Mouse (Mus musculus) forebrain, embryonic 14.5 days (tissue): ENCODE measurements around the gene Cnr1. TPM values are rescaled to one million over a fixed set of nuclear protein-coding genes. Genes with fewer than 3 reads are reported as not detected.
A peak's percentile ranks its signal among the peaks of the same experiment; 100 is the strongest.

ENCODE experiments used
- ATAC-seq: fragments of 200-750 bp; cut with Nextera tagmentation; 2 replicates; pipeline ENCODE4 v1.8.0; 2017; ENCODE audit warnings: mild to moderate bottlenecking, moderate library complexity
- DNase-seq: peaks from one replicate; pipeline ENCODE4 v3.0.0-alpha.2; 2015; ENCODE audit warnings: low spot score
- H3K27ac ChIP-seq: fragments of 300-500 bp; sonication (generic); 2 replicates; pipeline ENCODE4 v1.5.1; 2014; ENCODE audit warnings: low read depth, mild to moderate bottlenecking, control low read depth, low read length, moderate library complexity
- H3K27me3 ChIP-seq: fragments of 300-500 bp; sonication (generic); replicated peaks from 2 replicates; pipeline ENCODE4 v1.6.1; 2014; ENCODE audit warnings: low read length, control low read depth, mixed read lengths; ENCODE audit not compliant: control insufficient read depth, insufficient read depth
- H3K36me3 ChIP-seq: fragments of 300-500 bp; sonication (generic); 2 replicates; pipeline ENCODE4 v1.6.1; 2014; ENCODE audit warnings: low read length, control low read depth; ENCODE audit not compliant: control insufficient read depth, insufficient read depth
- H3K4me1 ChIP-seq: fragments of 300-500 bp; sonication (generic); 2 replicates; pipeline ENCODE4 v1.6.1; 2014; ENCODE audit warnings: antibody characterized with exemption, low read length, control low read depth; ENCODE audit not compliant: control insufficient read depth, insufficient read depth
- H3K4me2 ChIP-seq: fragments of 300-500 bp; sonication (generic); 2 replicates; pipeline ENCODE4 v1.6.1; 2014; ENCODE audit warnings: mild to moderate bottlenecking, control low read depth, low read length
- H3K4me3 ChIP-seq: fragments of 300-500 bp; sonication (generic); 2 replicates; pipeline ENCODE4 v1.5.1; 2014; ENCODE audit warnings: low read depth, low read length, control low read depth
- H3K9ac ChIP-seq: fragments of 300-500 bp; sonication (generic); 2 replicates; pipeline ENCODE4 v1.6.1; 2014; ENCODE audit warnings: mild to moderate bottlenecking, low read length, control low read depth, moderate library complexity
- H3K9me3 ChIP-seq: fragments of 300-500 bp; sonication (generic); replicated peaks from 2 replicates; pipeline ENCODE4 v1.6.1; 2016; ENCODE audit warnings: low read length, control low read depth, mixed read lengths; ENCODE audit not compliant: control insufficient read depth
- WGBS: fragments of 180-500 bp; shearing (Covaris S2); extraction: QIAGEN DNeasy Blood & Tissue Kit; methylation state at CpG from one replicate; pipeline ENCODE4 v1.1.7; 2014; 5-methylcytosine and 5-hydroxymethylcytosine counted together
- polyA plus RNA-seq: library from polyadenylated mRNA; unstranded; fragments of >200 nt; fragmentation: Nextera tagmentation; extraction: Ambion mirVana; gene quantifications from 2 replicates; pipeline ENCODE4 v1.2.1, GENCODE M21; 2014

The Cnr1 gene
- polyA plus RNA-seq, 1 experiment from 2014 or later, result 81.5 TPM

GRCm38 (mm10) chr4:33957398-33957797 is 33.0 kb downstream of the Cnr1 start:
- H3K4me3 ChIP-seq, result no peak overlapping the region
- DNase-seq, result no peak
- no peak for ATAC-seq
- H3K27ac ChIP-seq, result no peak overlapping the region
- 78% methylated on average over 3 of the region's 3 CpGs for WGBS
- no peaks in the 10 kb centered on the region for H3K27me3 ChIP-seq
- H3K4me1 ChIP-seq, result no peaks in the 10 kb centered on the region
- H3K4me2 ChIP-seq, result no peak overlapping the region
- H3K9me3 ChIP-seq, result no peaks in the 10 kb centered on the region
- H3K9ac ChIP-seq, result no peak overlapping the region
- H3K36me3 ChIP-seq, result no peaks in the 10 kb centered on the region

- Histone ChIP-seq H3K4me2 (no peak overlapping the region), H3K9me3 (no peaks in the 10 kb centered on the region), H3K27ac (no peak overlapping the region), H3K9ac (no peak overlapping the region), H3K36me3 (no peaks in the 10 kb centered on the region), H3K4me3 (no peak overlapping the region), H3K4me1 (no peaks in the 10 kb centered on the region), H3K27me3 (no peaks in the 10 kb centered on the region)
- WGBS, result 81% methylated on average over 3 of the region's 3 CpGs
- ATAC-seq, result peak; percentile 42; the same call in 1 of the 2 replicates
- DNase-seq, result peak; percentile 58
Observed at GRCm38 (mm10) chr4:33958515-33958914, 34.1 kb downstream of the Cnr1 start.

- 79% methylated on average over 6 of the region's 6 CpGs for WGBS
- no peak for ATAC-seq
Observed at GRCm38 (mm10) chr4:33959841-33960240, 35.4 kb downstream of the Cnr1 start.

GRCm38 (mm10) chr4:33970726-33971125 is 46.3 kb downstream of the Cnr1 start:
- Histone ChIP-seq H3K9me3 (no peaks in the 10 kb centered on the region), H3K4me2 (no peak overlapping the region), H3K4me3 (no peak overlapping the region), H3K27me3 (no peaks in the 10 kb centered on the region), H3K36me3 (no peaks in the 10 kb centered on the region), H3K4me1 (no peaks in the 10 kb centered on the region), H3K27ac (no peak overlapping the region), H3K9ac (no peak overlapping the region)
- 85% methylated on average over 3 of the region's 3 CpGs for whole genome bisulfite sequencing
- no peak for DNase-seq
- ATAC-seq, result no peak

More at GRCm38 (mm10) chr4:33959841-33960240, 35.4 kb downstream of the Cnr1 start:
- H3K36me3 ChIP-seq, result no peaks in the 10 kb centered on the region
- no peaks in the 10 kb centered on the region for H3K27me3 ChIP-seq
- peak; percentile 31 for DNase-seq
- H3K4me2 ChIP-seq, result no peak overlapping the region
- no peak overlapping the region for H3K9ac ChIP-seq
- no peaks in the 10 kb centered on the region for H3K9me3 ChIP-seq
- H3K27ac ChIP-seq, result no peak overlapping the region
- no peak overlapping the region for H3K4me3 ChIP-seq
- H3K4me1 ChIP-seq, result no peaks in the 10 kb centered on the region

GRCm38 (mm10) chr4:33988466-33989089 is 64.2 kb downstream of the Cnr1 start:
- H3K27ac ChIP-seq, result no peak overlapping the region
- no peaks in the 10 kb centered on the region for H3K27me3 ChIP-seq
- no peaks in the 10 kb centered on the region for H3K4me1 ChIP-seq
- DNase-seq, result no peak
- no peak overlapping the region for H3K4me3 ChIP-seq
- no peaks in the 10 kb centered on the region for H3K9me3 ChIP-seq
- no peaks in the 10 kb centered on the region for H3K36me3 ChIP-seq
- no peak overlapping the region for H3K4me2 ChIP-seq
- no peak for ATAC-seq
- 86% methylated on average over 5 of the region's 5 CpGs for WGBS
- H3K9ac ChIP-seq, result no peak overlapping the region

- Histone ChIP-seq H3K4me1 (no peaks in the 10 kb centered on the region), H3K27ac (no peak overlapping the region), H3K27me3 (no peaks in the 10 kb centered on the region), H3K4me3 (no peak overlapping the region), H3K9me3 (no peaks in the 10 kb centered on the region), H3K9ac (no peak overlapping the region), H3K36me3 (no peaks in the 10 kb centered on the region), H3K4me2 (no peak overlapping the region)
- ATAC-seq (0 out of 2 replicates have a peak, but pooled peaks have one; percentile 32), DNase-seq (peak; percentile 28)
- WGBS, result 36% methylated on average over 3 of the region's 3 CpGs
Observed at GRCm38 (mm10) chr4:33992687-33993086, 68.3 kb downstream of the Cnr1 start.

- H3K4me1 ChIP-seq, result no peaks in the 10 kb centered on the region
- ATAC-seq (no peak), DNase-seq (no peak)
- H3K27ac ChIP-seq, result no peak overlapping the region
- H3K36me3 ChIP-seq, result no peaks in the 10 kb centered on the region
- no peak overlapping the region for H3K4me2 ChIP-seq
- no peak overlapping the region for H3K4me3 ChIP-seq
- no peaks in the 10 kb centered on the region for H3K9me3 ChIP-seq
- H3K9ac ChIP-seq, result no peak overlapping the region
- no peaks in the 10 kb centered on the region for H3K27me3 ChIP-seq
Observed at GRCm38 (mm10) chr4:33996382-33996781, 72.0 kb downstream of the Cnr1 start.

Other genes with a start within 250 kb of the Cnr1 start
- gene Spaca1, start 125.6 kb downstream of the Cnr1 start, polyA plus RNA-seq, result 1.3 and 1.5 TPM in 2 replicates